Mouse (Mus musculus) cerebellum, adult 8-10 months (tissue): ENCODE results near the gene Rap1gds1.

Experiments used
- DNase-seq: peaks from one replicate; pipeline ENCODE4 v3.0.0; 2022

Gene Rap1gds1

DNA sequence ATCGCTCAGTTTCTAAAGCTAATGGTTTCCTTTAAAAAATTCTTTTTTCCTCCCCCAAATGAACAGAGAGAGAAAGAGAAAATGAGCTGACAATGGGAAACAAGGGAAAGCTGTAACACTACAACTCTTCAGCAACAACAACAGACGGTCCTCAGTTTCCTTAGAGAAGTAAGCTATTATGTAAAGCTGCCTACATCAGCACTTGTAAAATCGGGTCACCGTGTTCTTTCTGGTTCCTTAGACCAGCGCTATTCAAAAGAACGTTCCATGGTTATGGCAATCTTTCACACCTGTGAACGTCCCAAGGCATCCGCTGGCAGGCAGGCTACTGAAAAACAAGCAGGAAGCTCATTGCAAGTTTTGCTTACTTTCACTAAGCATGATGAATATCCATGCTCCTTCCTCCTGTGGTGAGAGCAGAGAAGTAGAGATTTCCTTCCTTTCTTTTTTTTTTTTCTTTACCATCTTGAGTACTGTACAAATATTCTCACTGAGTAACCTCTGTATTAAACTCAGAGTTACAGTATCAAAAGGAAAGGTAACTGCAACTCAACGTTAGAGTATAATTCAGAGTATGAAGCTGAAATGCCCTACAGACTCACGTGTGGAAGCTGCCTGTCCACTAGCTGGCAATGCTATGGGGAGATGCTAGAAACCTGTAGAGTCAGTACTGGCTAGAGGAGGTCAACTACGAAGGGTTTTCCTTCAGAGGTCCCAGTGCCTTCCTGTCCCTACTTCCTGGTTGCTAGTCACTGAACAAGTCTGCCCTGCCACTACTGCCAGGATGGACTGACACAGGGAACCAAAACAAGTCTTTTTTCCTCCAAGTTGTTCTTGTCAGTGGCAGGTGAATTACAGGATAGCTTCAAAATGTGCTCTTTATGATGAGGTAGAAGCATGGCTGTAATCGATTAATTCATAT, 26.0 kb downstream of the Rap1gds1 start:
- no peak for DNase-seq

DNA sequence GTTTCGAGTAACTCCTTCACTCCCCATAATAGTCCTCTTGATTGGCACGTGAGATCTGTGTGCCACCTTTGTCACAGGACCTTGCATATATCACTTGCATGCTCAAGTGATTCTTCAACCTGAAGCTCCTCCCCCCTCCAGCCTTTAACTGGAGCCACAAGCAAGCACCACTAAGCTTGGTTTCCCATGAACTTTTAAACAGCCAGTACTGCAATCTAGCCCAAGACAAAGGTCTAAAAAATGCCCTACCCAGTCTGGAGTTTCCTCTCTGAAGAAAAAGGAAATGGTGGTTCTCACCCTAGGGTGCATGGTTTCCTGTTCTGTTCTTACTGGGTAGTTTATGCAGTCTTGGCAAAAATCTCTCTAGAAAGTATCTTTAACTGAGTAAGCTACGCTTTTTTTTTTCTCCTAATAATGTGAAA, 32.6 kb downstream of the Rap1gds1 start:
- no peak for DNase-seq

DNA sequence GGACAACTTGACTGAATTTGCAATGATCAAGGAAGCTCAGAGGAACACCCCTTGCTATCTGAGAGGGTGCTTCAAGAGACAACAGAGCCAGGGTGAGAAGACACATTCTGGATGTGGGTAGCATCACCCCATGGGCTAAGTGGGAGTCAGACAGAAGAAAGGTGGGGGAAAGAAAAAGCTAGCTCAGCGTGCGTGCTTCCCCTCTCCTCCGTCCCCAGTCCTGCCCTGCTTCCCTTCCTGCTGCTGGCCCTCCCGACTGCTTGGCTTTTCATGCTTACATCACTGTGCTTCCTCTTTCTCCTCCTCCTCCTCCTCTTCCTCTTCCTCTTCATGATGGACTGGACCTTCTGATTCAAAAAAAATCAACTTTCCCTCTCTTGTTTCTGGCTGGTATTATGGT, 33.1 kb downstream of the Rap1gds1 start:
- DNase-seq: no peak

DNA sequence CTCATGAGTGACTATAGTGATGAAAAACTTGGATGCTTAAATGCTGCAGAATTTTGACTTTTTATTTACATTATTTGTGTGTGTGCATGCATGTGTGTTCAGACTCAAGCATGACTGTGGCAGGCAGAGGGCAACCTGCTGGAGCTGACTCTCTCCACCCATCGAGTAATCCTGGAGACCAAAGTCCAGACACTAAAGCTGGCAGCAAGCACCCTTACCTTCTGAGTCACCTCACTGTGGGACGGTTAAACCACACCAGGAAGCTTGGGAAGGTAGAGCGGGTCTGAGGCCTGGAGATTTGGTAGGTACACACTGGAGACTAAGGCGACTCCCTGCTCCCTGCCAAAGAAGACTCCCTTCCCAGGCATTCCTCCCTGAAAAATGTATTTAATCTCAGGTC, 38.0 kb downstream of the Rap1gds1 start:
- no peak for DNase-seq

DNA sequence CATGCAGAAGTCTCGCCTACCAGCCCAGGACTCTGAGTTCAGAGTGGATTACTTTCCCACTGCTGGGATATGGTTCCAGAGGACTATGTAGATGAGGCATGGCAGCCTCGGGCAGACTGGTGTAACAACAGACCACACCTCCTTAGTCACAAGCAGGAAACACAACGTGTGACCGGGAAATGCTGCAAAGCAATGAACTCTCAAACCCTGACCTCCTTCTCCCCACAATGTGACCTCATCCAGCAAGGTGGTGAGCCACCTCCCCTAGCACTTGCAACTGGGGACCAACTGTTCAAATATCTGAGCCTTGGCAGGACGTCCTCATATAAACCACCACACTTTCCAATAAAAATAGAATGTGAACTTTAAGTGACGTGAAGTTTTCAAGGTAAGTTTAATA, 41.8 kb downstream of the Rap1gds1 start:
- no peak for DNase-seq

DNA sequence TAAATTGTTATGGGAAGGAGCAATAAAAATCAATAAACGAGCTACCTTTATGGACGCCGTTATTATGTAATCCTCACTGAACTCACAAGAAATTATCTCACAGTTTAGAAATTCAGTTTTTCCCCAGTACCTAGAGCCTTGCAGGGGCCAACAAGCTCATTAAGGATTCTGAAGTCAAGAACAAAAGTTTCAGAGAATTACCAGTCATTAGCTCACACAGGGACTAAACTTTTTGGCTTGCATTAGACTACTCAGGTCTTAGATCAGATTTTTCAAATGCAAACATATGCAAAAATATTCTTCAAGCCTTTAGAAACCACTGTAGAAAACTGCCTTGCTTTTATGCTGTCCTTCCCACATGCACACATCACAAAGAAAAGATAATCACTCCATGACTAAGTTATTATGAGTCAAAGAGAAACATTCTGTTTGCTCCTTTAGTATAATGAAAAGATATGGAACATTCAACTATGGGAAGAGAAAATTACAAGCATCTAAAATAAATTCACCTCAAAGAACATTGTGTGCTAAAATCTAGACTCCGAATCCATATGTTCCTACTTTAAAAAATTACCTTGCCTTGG, 44.3 kb downstream of the Rap1gds1 start:
- DNase-seq: no peak

DNA sequence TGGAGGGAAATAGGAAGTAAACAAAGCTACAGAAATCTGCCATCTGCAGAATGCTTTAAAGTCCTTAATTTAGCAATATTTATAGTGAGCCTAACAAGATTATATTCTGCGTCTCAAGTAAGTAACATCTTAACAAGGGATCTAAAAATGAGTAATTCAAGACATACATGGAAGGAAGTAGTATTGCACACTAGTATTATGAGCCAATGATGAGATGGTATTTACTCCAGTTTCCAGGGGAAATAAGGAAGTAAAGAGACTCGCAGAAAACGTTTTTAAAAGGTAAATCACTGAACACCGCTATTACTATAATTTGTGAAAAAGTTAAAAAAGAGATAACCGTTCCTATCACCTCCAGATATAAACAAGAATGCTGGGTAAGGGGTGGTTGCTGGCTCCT, 49.9 kb downstream of the Rap1gds1 start:
- DNase-seq: no peak

DNA sequence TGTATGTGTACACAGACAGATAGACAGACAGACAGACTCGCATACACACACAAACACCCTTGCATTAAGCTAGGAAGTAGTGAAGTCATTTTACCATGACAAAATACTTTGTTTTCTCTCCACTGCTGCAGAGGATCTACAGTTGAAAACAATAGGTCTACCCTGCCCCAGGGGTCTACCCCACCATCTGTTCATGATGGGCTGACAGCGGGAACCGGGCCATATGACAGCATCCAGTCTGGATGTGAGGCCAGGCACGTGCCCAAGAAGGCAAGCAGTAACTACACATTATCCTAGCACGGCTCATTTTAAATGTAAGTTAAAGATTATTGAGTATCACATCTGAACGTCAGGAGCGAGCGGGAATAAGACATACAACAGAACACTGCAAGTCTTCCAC, 51.4 kb downstream of the Rap1gds1 start:
- DNase-seq: peak; percentile 89

DNA sequence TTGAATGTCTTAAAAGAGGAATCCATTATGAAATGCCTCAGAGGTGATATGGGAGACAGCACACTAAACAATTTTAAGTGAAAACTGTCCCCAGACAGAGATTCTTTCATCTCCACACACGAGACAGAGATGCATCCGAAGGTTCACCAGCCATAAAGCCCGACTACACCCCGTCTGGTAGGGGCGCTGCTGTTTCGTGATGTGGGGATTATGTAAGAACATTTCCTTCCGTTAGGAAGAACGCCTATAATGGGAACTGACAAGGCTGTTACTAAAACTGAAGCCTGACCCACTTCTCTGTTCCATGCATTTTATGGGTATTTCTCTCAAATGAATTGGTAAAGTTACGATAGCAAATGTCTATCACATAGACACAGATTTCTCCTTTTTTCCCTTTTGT, 62.6 kb downstream of the Rap1gds1 start:
- DNase-seq: peak; percentile 60

DNA sequence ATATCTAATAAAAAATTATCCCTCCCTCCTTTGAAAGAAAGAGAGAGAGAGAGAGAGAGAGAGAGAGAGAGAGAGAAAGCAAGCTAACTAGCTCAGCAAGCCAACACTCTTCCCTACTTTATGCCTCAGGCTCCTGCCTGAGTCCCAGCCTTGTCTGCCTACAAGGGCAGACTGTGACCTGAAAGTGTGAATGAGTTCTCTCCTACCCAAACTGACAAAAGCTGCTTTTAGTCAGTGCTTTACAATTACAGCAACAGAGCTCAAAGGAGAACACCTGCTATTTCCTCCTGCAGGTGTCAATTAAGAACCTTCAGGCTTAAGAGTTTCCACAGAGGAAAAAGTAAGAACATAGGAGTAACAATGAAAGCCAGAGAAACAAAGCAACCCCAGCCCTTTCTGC, 69.3 kb downstream of the Rap1gds1 start:
- no peak for DNase-seq

DNA sequence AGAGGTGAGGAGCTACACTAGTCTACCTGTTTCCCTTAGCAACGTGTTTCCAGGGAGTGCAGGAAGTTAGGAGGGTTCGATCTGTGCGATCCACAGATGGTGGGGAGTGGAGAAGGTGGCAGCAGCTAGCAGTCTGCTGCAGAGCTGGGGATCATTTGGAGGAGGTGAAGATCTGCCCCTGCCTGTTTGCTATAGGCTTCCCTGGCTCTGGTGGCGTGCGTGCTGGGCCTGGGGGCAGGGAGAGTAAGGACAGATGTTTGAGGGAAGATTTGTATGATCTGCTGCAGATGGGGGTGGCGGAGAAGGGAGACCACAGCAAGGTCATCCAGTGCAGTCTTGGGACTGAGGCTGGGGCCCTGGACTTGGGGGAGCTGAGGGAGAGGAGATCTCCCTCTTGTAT, 72.2 kb downstream of the Rap1gds1 start:
- DNase-seq: no peak

DNA sequence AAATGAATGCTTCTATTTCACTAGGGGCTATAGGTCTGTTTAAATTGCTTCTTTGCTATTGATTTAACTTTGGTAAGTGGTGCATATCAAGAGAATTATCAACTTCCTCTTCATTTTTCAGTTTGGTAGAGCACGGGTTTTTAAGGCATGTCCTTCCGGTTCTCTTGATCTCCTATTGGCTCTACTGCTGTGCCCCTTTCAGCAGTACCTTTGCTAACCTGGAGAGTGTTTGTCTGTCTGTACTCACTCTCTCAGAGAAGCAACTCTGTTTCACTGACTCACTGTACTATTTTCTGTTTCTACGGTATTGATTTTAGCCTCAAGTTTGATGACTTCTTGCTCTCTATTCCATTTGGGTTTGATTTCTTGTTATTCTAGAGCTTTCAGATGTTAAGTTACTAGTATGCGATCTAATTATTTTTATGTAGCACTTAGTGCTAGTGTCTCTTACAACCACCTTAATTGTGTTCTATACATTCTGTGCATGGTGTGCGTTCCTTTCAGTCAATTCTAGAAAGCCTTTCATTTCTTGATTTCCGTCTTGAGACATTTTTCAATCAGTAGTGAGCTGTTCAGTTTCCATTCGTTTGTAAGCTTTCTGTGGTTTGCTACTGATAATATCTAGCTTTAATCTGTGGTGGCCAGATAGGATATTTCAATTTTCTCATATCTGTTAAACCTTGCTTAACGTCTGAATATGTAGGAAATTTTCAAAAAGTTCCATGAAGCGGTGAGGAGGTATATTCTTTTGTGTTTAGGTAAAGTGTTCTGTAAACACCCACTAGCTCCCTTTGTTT, 74.7 kb downstream of the Rap1gds1 start:
- DNase-seq: no peak

DNA sequence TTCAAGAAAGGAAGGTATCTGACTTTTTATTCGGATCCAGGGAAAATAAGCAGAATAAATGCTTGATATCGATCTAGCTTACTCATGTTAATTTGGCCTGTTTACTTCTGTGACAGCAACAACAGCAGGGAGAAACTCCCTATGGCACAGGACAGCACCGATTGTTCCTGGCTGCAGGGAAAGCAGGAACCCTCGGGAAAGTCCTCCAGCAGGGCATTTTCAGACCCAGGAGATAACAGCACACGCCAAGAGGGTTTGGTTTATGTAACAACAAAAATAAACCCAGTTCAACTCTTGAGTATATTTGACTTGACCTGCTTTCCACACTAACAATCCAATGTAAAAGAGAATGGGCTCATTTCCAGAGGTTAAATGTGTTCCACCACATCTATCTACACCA, 81.5 kb downstream of the Rap1gds1 start:
- DNase-seq: no peak

DNA sequence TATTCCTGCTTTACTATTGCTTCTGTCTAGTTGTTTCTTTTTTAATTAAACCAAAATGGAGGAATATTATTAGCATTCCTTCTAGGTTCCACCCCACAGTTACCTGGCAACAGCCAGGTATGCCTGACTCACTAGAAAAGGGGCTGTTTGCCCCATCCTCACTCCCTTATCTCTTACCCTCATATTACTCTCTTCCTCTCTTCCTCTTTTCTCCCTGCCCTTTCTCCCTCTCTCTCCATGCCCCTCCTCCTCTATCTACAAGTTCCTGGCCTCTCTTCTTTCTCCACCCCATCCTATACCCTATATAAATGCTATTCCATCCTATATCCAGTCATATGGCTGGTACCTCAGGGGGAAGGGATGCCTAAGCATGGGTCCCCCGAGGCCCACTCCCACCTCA, 83.6 kb downstream of the Rap1gds1 start:
- DNase-seq: no peak

DNA sequence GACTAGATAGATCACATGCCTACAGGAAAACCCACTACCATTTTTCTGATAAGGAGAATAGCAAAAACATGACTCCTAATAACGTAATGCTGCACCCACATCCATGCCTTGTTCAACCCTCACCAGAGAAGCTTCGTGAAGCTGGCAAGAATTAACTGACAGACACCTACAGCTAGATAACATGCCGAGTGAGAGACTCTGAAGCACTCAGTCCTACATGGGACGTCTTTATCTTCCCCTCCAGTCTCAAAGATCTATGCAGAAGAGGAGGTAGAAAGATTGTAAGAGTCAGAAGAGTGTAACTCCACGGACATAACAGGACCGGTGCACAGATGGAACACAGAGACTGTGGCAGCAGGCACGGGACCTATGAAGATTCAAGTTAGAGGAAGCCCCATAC, 85.9 kb downstream of the Rap1gds1 start:
- DNase-seq: no peak

DNA sequence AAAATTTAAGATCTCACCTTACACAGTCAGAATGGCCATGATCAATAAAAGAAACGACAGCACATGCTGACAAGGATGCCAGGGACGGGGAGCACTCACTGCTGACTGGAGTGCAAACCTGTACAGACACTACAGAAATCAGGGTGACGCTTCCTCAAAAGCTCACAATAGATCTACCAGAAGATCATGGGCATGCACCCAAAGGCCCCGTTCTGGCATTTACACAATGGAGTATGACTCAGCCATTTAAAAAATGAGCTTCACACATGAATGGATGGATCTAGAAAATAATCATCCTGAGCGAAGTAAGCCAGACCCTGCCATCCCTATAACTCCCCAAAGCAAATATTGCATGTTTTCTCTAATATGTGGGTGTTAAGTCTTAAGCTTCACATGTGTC, 87.0 kb downstream of the Rap1gds1 start:
- DNase-seq: peak; percentile 54

DNA sequence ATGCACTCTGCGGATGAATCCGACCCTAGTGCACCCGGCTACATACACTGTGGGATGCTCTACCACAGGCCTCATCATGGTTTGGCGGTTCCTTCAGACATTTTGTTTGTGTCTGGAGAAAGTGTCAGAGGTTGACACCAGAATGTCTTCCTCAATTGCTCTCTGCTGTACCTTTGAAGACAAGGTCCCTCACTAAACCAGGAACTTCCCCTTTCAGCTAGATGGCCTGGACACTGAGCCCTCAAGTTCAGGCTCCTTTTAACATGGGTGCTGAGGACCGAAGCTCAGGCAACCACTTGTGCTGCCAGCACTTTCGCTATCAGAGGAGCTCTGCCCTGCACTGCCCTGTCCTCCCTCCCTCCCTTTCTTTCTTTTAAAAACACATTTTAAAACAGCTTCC, 92.8 kb downstream of the Rap1gds1 start:
- DNase-seq: no peak

DNA sequence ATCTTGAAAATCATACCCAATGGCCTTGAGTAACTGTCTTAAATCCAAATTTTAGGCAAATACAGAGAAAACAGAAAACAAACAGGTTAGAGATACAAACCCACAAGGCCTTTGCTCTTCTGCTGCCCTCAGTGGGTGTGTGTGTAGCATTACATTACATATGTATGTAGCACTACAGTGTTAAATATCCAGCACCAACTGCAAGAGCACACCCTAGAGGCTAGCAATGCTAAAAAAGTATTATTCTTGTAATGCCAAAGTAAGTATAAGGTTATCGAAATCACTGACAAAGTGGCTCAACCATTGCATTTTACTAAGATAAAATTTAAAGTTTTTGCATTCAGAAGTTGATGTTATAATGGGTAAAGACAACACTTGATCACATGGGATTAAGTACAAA, 97.6 kb downstream of the Rap1gds1 start:
- DNase-seq: no peak

DNA sequence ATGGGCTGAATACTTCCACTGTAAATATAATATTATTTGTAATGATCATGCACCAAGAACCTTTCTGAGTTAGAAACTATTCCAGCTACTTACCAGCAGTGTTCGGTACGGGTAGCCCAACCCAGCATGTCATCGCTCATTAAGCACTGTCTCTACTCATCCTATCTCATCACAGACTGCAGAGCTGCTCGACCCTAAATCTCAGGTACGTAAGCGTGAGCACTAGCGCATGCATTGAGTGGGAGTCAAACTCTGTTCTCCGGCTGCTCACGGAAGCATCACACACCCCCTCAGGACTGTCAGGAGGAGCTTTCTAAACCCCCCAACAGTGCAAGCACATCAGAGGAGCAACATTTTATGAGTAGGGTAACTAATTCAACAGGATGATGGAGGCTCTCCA, 107.4 kb downstream of the Rap1gds1 start:
- no peak for DNase-seq

DNA sequence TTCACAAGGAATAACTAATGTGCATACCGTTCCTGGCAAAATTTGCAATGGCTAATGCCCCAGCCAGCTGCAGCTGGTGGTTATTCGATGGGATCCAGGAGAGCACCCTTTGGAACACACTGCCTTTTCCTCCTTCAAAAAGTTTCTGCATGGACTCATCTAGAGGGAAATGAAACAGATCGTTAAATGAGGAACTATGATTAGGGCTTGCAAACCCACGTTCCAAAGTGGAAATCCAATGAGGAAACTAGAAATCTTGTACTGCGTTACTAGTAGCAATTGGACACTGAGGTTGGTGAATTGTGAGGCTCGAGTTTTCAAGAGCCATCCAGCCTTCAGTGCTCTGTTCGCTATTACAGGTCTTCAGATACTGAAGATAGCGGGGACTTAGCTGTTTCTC, 116.5 kb downstream of the Rap1gds1 start:
- DNase-seq: no peak

DNA sequence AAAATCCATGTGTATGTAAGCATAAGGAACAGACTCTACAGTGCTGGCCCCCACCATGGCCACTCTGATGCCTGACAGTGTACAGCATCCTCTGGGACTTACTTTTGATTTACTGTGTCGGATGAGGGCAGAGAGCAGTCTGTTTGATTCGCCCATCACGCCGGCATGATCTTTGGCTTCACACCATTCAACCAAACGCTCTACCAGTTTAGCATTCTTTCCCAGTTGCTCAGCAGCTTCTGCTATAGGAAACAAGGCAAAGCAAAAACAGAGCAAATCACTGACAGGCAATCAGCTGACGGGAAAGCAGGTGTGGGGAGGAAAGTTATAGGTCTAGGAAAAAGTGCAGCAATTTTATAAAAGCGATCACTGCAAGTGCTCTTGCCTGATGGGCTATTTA, 119.8 kb downstream of the Rap1gds1 start:
- DNase-seq: no peak

DNA sequence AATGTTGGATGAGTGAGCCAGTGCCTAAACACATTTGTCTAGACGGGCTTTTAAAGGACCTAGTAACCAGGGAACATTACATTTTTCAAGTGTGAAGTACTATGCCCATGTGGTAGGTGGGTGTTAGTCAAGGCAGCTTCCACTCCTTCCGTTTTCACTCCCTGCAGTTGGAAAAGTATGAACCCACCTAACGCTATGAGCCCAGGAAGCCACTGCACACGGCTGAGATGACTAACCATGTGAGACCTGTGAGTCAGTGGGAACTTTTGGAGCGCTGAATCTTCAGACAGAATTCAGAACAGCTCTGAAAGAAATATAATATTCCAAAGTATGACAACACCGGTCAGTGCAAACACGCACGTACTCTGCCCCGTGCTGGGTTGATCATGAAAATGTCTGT, 125.9 kb downstream of the Rap1gds1 start:
- no peak for DNase-seq

DNA sequence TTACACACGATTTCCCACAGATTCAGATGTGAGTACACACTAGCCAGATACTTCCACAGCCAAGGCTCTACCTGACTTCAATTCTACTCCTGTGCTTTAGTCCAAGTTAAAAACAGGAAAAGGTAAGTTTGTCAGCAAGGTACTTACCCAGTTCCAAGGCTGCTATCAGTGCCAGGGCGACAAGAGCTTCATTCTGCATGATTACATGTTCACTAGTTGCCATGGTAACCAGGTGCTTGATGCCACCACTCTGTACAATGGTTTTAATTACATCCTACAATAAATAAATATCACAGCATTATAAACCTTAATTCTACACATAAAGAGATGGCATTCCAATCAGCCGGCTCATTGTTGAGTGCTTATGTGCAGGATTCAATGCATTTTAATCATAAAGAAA, 129.5 kb downstream of the Rap1gds1 start:
- DNase-seq: no peak

DNA sequence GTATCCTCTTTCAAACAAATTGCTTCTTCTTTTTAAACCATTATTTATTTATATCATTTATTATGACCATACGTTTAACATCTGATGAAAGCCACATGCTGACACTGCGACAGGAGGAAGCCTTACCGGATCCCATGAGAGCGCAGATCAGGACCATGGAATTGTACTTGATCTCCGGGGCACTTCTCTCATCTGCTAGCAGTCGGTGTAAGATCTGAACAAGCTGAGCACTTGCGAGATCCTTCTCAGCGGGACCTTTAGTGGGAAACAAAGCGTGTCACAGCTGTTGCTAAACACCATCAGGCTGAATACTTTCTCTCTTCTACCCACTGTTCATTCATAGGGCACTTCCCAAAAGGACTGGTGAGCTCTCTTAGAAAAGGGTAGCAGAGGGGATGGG, 133.4 kb downstream of the Rap1gds1 start:
- no peak for DNase-seq
